Mouse (Mus musculus): Measurements from ENCODE around the gene D230025D16Rik. TPM values are rescaled to one million over a fixed set of nuclear protein-coding genes. Genes with fewer than 3 reads are reported as not detected.

D230025D16Rik gene
- polyA plus RNA-seq, 1 experiment from 2014 or later = 31.5 TPM

DNA sequence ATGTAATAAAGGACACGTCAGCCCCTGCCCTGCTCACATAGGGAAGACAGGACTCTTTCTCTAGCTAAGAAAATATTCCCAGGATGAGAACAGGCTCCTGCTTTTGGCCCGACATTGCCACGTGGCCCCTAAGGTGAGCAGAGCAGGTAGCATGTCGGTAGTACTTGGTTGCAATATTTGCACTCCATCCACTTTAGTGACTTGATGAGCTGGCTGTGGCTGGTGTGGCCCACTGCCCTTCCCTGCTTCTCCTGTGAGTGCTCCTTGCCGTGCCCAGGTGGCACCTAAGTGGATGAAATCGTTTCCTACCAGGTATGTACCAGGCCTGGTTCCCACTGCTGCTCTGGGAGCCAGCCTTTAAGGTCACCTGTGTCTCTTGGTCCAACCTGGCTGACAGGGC lies 27.0 kb downstream of the D230025D16Rik start:
- no peak overlapping the region for H3K4me2 ChIP-seq (ENCODE audit: low read depth, low read length)
- H3K4me1 ChIP-seq (ENCODE audit: control insufficient read depth, insufficient read depth, low read length) = peaks cover 5% of the 10 kb centered on the region; the same call in 1 of the 2 replicates
- ATAC-seq (replicated peaks; ENCODE audit: insufficient number of reproducible peaks, low FRiP score, low TSS enrichment, low read depth) (no peak), DNase-seq (ENCODE audit: low spot score) (no peak)
- no peak overlapping the region for H3K4me3 ChIP-seq (ENCODE audit: low read depth, low read length)
- H3K36me3 ChIP-seq (replicated peaks; ENCODE audit: control insufficient read depth, insufficient read depth, low read depth, low read length) = peaks cover 2% of the 10 kb centered on the region; the same call in 1 of the 2 replicates
- no peaks in the 10 kb centered on the region for H3K9me3 ChIP-seq (replicated peaks; ENCODE audit: control insufficient read depth, low read length)
- 95% methylated on average over 6 of the region's 6 CpGs for WGBS
- H3K27me3 ChIP-seq (ENCODE audit: control insufficient read depth, insufficient read depth, low read length) = 0 out of 2 replicates have a peak, but pooled peaks cover 3% of the 10 kb centered on the region
- no peak overlapping the region for H3K27ac ChIP-seq (replicated peaks; ENCODE audit: low read depth, low read length)
- H3K9ac ChIP-seq (replicated peaks; ENCODE audit: low read length) = no peak overlapping the region

DNA sequence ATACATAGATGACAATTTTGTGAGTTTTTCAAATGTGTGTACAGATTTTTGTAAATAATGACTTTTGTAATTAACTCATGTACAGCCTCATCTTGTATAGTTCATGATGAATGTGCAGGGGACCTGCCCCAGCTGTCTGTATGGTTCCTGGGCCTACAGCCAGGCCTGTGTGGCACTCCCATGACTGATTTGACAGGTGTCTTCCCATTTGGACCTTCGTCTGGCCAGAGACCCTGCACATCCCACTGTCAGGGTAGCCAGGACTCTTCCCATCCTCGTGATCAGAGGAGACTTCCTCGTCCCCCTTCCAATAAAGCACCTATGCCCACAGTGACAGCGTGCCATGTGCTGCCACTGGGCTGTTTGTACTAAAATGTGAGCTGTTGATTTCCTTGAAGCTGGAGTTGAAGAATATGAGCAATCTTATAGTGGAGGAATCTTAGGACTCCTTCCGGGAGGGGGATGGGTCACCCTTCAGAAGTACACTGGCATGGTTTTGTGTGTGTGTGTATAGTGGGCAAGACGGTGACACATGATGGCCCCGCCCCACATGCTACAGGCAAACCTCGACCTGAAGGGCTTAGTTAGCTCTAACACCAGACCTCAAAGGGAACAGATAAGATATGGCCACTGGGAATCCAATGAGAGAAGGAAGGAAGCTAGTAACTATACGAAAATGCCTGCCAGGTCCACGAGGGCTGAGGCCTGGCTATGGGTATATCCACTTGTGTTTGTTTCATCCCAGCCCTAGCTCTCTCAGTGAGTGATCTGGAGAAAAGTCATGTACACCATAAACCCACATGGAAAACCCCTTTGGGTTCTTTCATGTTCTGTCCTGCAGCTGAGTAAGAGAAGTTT lies 28.0 kb downstream of the D230025D16Rik start:
- Histone ChIP-seq H3K4me3 (ENCODE audit: low read depth, low read length) (no peak overlapping the region), H3K4me2 (ENCODE audit: low read depth, low read length) (no peak overlapping the region), H3K9me3 (replicated peaks; ENCODE audit: control insufficient read depth, low read length) (no peaks in the 10 kb centered on the region), H3K36me3 (replicated peaks; ENCODE audit: control insufficient read depth, insufficient read depth, low read depth, low read length) (peaks cover 2% of the 10 kb centered on the region; the same call in 1 of the 2 replicates), H3K4me1 (ENCODE audit: control insufficient read depth, insufficient read depth, low read length) (peaks cover 5% of the 10 kb centered on the region; the same call in 1 of the 2 replicates), H3K27me3 (ENCODE audit: control insufficient read depth, insufficient read depth, low read length) (peaks cover 4% of the 10 kb centered on the region), H3K9ac (replicated peaks; ENCODE audit: low read length) (no peak overlapping the region), H3K27ac (replicated peaks; ENCODE audit: low read depth, low read length) (no peak overlapping the region)
- WGBS = 82% methylated on average over 10 of the region's 10 CpGs
- DNase-seq (ENCODE audit: low spot score) = no peak
- ATAC-seq (replicated peaks; ENCODE audit: insufficient number of reproducible peaks, low FRiP score, low TSS enrichment, low read depth) = no peak

DNA sequence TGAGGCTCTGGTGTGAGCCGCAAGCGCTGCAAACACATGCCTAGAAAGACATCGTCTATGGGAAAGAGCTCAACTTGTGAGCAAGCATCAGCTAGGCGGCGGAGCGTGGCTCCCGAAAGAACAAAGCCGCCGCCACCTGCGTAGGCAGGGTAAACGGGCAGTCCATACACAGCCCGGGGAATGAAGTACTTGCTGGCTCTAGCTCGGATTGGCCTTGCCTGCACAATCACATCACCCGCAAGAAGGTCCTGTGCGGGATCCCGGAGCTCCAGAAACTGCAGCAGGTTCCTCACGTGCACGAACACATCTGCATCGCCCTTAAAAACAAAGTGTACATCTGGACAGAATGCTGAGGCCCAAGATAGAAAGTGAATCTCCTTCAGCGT lies 28.8 kb downstream of the D230025D16Rik start:
- H3K9ac ChIP-seq (replicated peaks; ENCODE audit: low read length) = peak overlapping the region; percentile 71; the same call in 1 of the 2 replicates
- peaks cover 2% of the 10 kb centered on the region; the same call in 1 of the 2 replicates for H3K36me3 ChIP-seq (replicated peaks; ENCODE audit: control insufficient read depth, insufficient read depth, low read depth, low read length)
- H3K4me3 ChIP-seq (ENCODE audit: low read depth, low read length) = peak overlapping the region; percentile 63
- H3K4me2 ChIP-seq (ENCODE audit: low read depth, low read length) = peak overlapping the region; percentile 99; the same call in 1 of the 2 replicates
- DNase-seq (ENCODE audit: low spot score) = no peak
- H3K27me3 ChIP-seq (ENCODE audit: control insufficient read depth, insufficient read depth, low read length) = peaks cover 12% of the 10 kb centered on the region
- H3K9me3 ChIP-seq (replicated peaks; ENCODE audit: control insufficient read depth, low read length) = no peaks in the 10 kb centered on the region
- no peak overlapping the region for H3K27ac ChIP-seq (replicated peaks; ENCODE audit: low read depth, low read length)
- peaks cover 5% of the 10 kb centered on the region; the same call in 1 of the 2 replicates for H3K4me1 ChIP-seq (ENCODE audit: control insufficient read depth, insufficient read depth, low read length)
- WGBS = 43% methylated on average over 20 of the region's 20 CpGs
- peak; percentile 10; the same call in 1 of the 2 replicates for ATAC-seq (replicated peaks; ENCODE audit: insufficient number of reproducible peaks, low FRiP score, low TSS enrichment, low read depth)

DNA sequence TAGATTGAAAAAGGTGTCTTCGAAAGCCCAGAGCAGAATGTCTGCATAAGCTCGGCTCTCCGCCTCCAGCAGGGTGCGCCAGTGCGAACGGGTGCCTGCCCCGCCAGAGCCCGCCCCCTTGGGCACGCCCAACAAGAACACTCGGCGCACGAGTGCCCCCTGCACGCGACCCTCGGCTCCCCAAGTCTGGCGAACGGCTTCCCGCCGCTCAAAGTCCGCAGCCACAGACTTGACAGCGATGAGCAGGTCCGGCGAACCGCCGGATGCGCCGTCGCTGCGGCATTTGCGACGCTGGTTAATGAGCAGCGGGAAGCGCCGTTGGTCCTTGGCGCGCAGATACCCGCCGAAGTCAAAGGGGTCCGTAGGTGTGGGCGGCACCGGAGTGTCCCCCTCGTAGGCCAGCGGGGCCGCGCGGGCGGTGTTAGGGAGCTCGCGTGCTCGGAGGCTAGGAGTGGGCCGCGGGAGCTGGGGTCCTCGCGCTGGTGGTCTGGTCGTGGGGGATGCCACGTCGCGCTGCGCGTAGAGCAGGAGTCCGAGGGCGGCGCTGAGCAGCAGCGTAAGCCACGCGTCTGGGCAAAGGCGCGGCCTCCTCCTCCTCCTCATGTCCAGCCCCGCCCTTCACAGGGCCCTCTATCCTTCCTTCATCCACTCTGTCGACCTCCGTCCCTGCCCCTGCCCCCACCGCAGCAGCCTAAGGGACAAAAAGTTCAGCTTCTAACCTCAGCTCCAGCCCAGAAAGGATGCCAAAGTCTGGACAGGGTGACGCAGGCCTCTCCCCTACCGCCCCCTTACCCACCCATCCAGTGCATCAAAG lies 29.4 kb downstream of the D230025D16Rik start:
- Histone ChIP-seq H3K9me3 (replicated peaks; ENCODE audit: control insufficient read depth, low read length) (no peaks in the 10 kb centered on the region), H3K4me2 (ENCODE audit: low read depth, low read length) (peak overlapping the region; percentile 99), H3K4me1 (ENCODE audit: control insufficient read depth, insufficient read depth, low read length) (peaks cover 5% of the 10 kb centered on the region; the same call in 1 of the 2 replicates), H3K27me3 (ENCODE audit: control insufficient read depth, insufficient read depth, low read length) (peaks cover 18% of the 10 kb centered on the region), H3K27ac (replicated peaks; ENCODE audit: low read depth, low read length) (no peak overlapping the region), H3K36me3 (replicated peaks; ENCODE audit: control insufficient read depth, insufficient read depth, low read depth, low read length) (peaks cover 2% of the 10 kb centered on the region; the same call in 1 of the 2 replicates), H3K9ac (replicated peaks; ENCODE audit: low read length) (peak overlapping the region; percentile 71), H3K4me3 (ENCODE audit: low read depth, low read length) (peak overlapping the region; percentile 63)
- ATAC-seq (replicated peaks; ENCODE audit: insufficient number of reproducible peaks, low FRiP score, low TSS enrichment, low read depth) (peak; percentile 69), DNase-seq (ENCODE audit: low spot score) (peak; percentile 93)
- WGBS = under 1% methylated on average over 68 of the region's 74 CpGs

DNA sequence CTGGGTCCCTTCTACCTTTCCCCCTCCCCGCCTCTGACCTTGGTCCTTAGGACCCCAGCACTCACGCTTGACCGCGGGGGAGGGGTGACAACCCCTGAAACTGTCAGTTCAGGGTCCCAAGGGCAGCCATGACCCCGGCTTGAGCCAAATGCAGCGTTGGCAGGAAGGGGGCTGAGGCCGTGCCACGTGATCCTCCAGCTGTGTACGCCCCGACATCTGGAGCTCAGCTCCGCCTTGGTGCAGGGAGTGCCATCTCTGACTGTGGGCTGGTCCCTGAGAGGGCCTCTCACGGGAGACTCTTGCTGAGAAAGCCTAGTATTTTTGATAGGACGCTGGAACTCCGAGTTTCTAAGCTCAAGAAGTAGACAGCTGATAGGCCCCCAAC lies 30.0 kb downstream of the D230025D16Rik start, which contains the start of gene B3gnt9:
Gene B3gnt9, minus strand, starts transcription at position 188 of the 385 bp plus-strand sequence.
- H3K27ac ChIP-seq (replicated peaks; ENCODE audit: low read depth, low read length) = no peak within 1 kb of the TSS
- ATAC-seq (replicated peaks; ENCODE audit: insufficient number of reproducible peaks, low FRiP score, low TSS enrichment, low read depth) = peak; percentile 31
- peak within 1 kb of the TSS; percentile 99 for H3K4me2 ChIP-seq (ENCODE audit: low read depth, low read length)
- peak within 1 kb of the TSS; percentile 71 for H3K9ac ChIP-seq (replicated peaks; ENCODE audit: low read length)
- peak; percentile 67 for DNase-seq (ENCODE audit: low spot score)
- 0% methylated on average over 14 of the region's 14 CpGs for WGBS
- no peaks in the 10 kb centered on the region for H3K9me3 ChIP-seq (replicated peaks; ENCODE audit: control insufficient read depth, low read length)
- H3K4me3 ChIP-seq (ENCODE audit: low read depth, low read length) = peak within 1 kb of the TSS; percentile 63
- peaks cover 7% of the 10 kb centered on the region for H3K4me1 ChIP-seq (ENCODE audit: control insufficient read depth, insufficient read depth, low read length)
- H3K27me3 ChIP-seq (ENCODE audit: control insufficient read depth, insufficient read depth, low read length) = peaks cover 24% of the 10 kb centered on the region
- peaks cover 2% of the 10 kb centered on the region; the same call in 1 of the 2 replicates for H3K36me3 ChIP-seq (replicated peaks; ENCODE audit: control insufficient read depth, insufficient read depth, low read depth, low read length)

DNA sequence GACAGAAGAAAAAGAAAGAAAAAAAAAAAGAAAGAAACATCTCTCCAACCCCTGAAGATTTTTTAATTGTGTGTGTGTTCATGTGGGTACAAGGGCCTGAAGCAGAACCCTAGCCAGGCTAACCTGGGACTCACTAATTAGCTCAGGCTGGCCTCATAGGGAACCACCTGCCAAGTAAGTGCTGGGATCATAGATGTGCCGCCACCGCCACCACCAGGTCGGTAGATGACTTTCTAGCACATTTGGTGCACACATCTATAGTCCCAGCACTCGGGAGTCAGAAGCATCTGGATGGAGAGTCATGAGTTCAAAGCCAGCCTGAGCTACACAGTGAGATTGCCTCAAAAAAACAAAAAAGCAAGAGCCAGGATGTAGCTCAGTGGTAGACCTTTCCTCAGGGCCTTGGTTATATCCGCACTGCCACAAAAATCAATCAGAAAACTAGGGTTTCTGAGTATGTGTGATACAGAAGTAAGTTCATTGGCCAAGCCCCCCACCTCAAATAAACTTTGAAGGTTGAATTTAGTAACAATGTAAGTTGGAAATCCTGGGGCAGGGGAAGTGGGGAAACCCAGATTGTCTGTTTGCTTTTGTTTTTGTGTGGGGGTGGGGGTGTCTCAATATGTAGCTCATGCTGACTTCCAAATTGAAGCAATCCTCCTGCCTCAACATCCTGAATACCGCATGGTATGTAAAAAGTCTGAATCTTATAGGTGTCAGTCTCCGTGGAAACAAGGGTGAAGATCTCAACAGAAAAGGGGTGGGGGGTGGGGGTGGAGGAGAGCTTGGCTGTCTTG lies 32.6 kb downstream of the D230025D16Rik start:
- Histone ChIP-seq H3K4me2 (ENCODE audit: low read depth, low read length) (no peak overlapping the region), H3K4me1 (ENCODE audit: control insufficient read depth, insufficient read depth, low read length) (peaks cover 7% of the 10 kb centered on the region)

DNA sequence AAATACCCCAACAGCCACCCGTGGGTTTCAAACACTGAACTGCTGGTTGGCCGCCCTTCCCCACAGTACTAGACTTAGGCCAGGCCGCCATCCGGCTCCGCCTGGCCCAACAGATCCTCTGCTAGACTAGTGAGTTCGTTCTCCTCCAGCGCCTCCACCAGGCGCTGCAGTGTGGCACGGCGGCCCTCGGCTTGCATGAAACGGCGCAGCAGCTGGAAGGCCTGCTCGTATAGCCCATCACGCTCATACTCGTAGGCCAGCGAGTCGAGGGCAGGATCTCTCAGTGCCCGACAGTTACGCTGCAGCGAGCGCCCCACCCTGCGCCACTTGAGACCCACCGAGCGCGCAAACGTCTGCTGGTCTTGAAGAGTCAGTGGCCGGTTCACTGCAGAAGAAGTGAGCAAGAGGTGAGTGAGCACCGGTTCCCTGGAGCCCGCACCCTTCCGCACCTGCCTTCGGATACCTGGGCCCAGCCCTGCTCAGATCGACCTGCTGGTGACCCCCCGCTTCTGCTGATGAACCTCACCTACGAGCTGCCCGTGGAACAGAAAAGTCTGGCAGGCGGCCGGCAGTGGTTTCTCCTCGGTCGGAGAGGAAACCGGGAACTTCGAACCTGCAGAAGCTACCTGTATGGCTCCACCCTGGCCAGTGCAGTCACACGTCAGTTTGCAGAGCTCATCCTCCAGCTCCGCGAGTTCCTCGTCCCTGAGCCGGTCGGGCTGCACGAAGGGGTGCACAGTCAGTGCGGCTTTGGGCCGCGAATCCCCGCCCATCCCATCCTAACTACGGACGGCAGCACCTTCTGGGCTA lies 34.2 kb downstream of the D230025D16Rik start:
- Histone ChIP-seq H3K4me2 (ENCODE audit: low read depth, low read length) (peak overlapping the region; percentile 75), H3K4me3 (ENCODE audit: low read depth, low read length) (peak overlapping the region; percentile 31), H3K27me3 (ENCODE audit: control insufficient read depth, insufficient read depth, low read length) (peaks cover 45% of the 10 kb centered on the region), H3K9ac (replicated peaks; ENCODE audit: low read length) (0 out of 2 replicates have a peak overlapping the region, but pooled peaks have one; percentile 7), H3K36me3 (replicated peaks; ENCODE audit: control insufficient read depth, insufficient read depth, low read depth, low read length) (no peaks in the 10 kb centered on the region), H3K9me3 (replicated peaks; ENCODE audit: control insufficient read depth, low read length) (no peaks in the 10 kb centered on the region), H3K4me1 (ENCODE audit: control insufficient read depth, insufficient read depth, low read length) (peaks cover 7% of the 10 kb centered on the region), H3K27ac (replicated peaks; ENCODE audit: low read depth, low read length) (no peak overlapping the region)
- DNase-seq (ENCODE audit: low spot score) (peak; percentile 54), ATAC-seq (replicated peaks; ENCODE audit: insufficient number of reproducible peaks, low FRiP score, low TSS enrichment, low read depth) (peak; percentile 46)
- WGBS = 2% methylated on average over 55 of the region's 55 CpGs

More for the DNA sequence above, 32.6 kb downstream of the D230025D16Rik start:
- Histone ChIP-seq H3K27me3 (ENCODE audit: control insufficient read depth, insufficient read depth, low read length) (peaks cover 34% of the 10 kb centered on the region), H3K4me3 (ENCODE audit: low read depth, low read length) (no peak overlapping the region), H3K9ac (replicated peaks; ENCODE audit: low read length) (no peak overlapping the region), H3K27ac (replicated peaks; ENCODE audit: low read depth, low read length) (no peak overlapping the region), H3K9me3 (replicated peaks; ENCODE audit: control insufficient read depth, low read length) (no peaks in the 10 kb centered on the region), H3K36me3 (replicated peaks; ENCODE audit: control insufficient read depth, insufficient read depth, low read depth, low read length) (no peaks in the 10 kb centered on the region)
- DNase-seq (ENCODE audit: low spot score) = no peak
- no peak for ATAC-seq (replicated peaks; ENCODE audit: insufficient number of reproducible peaks, low FRiP score, low TSS enrichment, low read depth)
- WGBS = 61% methylated on average over 7 of the region's 7 CpGs
